Mouse (Mus musculus) heart, postnatal 14 days (tissue): ENCODE results near the gene Dpy19l1. TPM values are rescaled to one million over a fixed set of nuclear protein-coding genes. Genes with fewer than 3 reads are reported as not detected.
A peak's percentile ranks its signal among the peaks of the same experiment; 100 is the strongest.

Experiments
- DNase-seq, 2 experiments: peaks; one replicate each; pipeline ENCODE4 v3.0.0; 2021 to 2022
- intact Hi-C: fragments of 180-260 bp; cut with DNase I; formaldehyde crosslinking; loops from one replicate; pipeline ENCODE4 v1.15.1; 2025
- total RNA-seq, 2 experiments: library from RNA; stranded (reverse); gene quantifications; 2 replicates each; pipeline ENCODE4 v1.2.3; 2021

The Dpy19l1 gene
- total RNA-seq, 2 experiments from 2014 or later = 11.6 to 12.9 TPM

DNA sequence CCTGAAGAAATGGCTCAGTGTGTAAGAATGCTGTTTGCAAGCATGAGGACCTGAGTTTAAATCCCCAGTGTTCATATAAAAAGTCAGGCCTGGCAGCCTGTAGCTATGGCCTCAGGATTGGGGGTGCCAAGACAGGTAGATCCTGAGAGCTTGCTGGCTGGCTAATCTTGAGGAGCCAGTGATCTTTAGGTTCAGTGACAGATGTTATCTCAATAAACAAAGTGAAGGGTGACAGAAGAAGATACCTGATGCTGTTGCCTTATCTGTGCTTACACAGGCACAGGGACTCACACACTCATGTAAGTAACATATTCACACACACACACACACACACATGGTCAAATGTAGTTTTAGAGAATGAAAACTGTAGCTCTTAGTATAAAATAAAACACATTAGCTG, 115.7 kb downstream of the Dpy19l1 start:
- no peak for DNase-seq
- intact Hi-C loops = no loop called here

DNA sequence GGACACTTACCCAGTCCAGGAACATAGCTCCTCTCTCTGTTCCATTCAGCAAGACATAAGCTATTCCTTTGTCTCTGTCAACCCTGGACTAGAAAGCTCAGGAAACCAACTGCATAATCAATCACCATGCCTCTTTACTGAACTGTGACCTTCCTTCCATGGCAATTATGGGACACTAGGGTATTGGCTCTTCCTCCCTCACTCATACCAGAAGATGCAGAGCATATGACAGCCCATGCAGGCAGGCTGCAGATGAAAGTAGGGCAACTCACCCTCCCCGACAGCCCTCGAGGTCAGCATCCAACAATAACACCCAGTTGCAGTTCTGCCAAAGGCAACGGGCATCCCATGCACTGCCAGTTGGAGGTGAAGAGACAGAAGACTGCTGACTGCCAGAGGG, 123.6 kb downstream of the Dpy19l1 start:
- DNase-seq = peak in 1 of 2 experiments; percentile 1
- intact Hi-C loops = no loop called here

DNA sequence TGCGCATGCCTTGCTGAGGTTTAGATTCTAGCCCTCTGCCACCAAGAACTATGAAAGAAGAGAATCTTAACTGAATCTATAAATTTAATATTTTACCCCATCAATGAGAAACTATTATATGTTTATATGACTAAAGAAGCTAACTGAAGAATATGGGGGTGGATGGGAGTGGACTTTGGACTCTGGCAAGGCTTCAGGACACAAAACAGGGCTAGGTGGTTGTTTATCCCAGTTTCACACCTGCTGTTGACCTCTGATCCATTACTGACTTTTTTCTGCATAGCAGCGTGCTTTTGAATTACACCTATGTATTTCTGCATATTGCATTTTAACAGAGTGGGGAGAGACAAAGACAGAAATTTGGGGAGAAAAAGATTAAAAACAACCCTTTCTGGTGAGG, 124.1 kb downstream of the Dpy19l1 start:
- intact Hi-C loops = no loop called here

More for the DNA sequence above, 124.1 kb downstream of the Dpy19l1 start:
- DNase-seq = no peak

Other genes starting within 250 kb of the Dpy19l1 start
- not detected for gene Cypt4, start 122.1 kb upstream of the Dpy19l1 start, total RNA-seq
- under 1 TPM; 0.05 to 0.10 TPM for gene Dpy19l2, start 193.2 kb upstream of the Dpy19l1 start, total RNA-seq